In genomic region chr5:122131076-122132051, GRCm38 (mm10) we compare ENCODE assay signal across 8 mouse cellular contexts. TPM values are rescaled to one million over a fixed set of nuclear protein-coding genes. Genes with fewer than 3 reads are reported as not detected.
DNase-seq lines count a peak whose midpoint lies in the region; ATAC-seq lines count a peak whose summit lies in the region.

No protein-coding gene starts in this region.

- WGBS in intestine, embryonic 15.5 days: 9% methylated on average over 34 of the region's 34 CpGs
- WGBS in midbrain, embryonic 10.5 days: 10% methylated on average over 34 of the region's 34 CpGs

- intact Hi-C loops in gastrocnemius, postnatal 36 days (cut with DNase I): loop anchor here (5.0 kb wide), 2 partner anchors 246 to 261 kb away; partner anchors contain the start of gene Arpc3
- intact Hi-C loops in left cerebral cortex, postnatal 36 days (cut with DNase I): loop anchor here (2.0 to 5.0 kb wide), 3 partner anchors 36 to 211 kb away; no protein-coding TSS in a partner anchor

- H3K9ac ChIP-seq in intestine, embryonic 15.5 days: peak overlapping the region; percentile 31; the same call in 1 of the 2 replicates

- H3K27ac ChIP-seq in intestine, embryonic 15.5 days: no peak overlapping the region
- H3K27ac ChIP-seq in midbrain, embryonic 10.5 days (replicated peaks): no peak overlapping the region

- peak overlapping the region; percentile 38 for H3K4me3 ChIP-seq in intestine, embryonic 15.5 days (replicated peaks)
- peak overlapping the region; percentile 52 for H3K4me3 ChIP-seq in midbrain, embryonic 10.5 days

- H3K27me3 ChIP-seq in intestine, embryonic 15.5 days (replicated peaks): no peaks in the 10 kb centered on the region
- H3K27me3 ChIP-seq in midbrain, embryonic 10.5 days (ENCODE audit: low read depth, poor library complexity, severe bottlenecking): peaks cover 27% of the 10 kb centered on the region

- peak; percentile 71 for ATAC-seq in intestine, embryonic 15.5 days

- H3K9me3 ChIP-seq in intestine, embryonic 15.5 days: no peaks in the 10 kb centered on the region
- no peaks in the 10 kb centered on the region for H3K9me3 ChIP-seq in midbrain, embryonic 10.5 days (replicated peaks)

- peak; percentile 87 to 94 for DNase-seq in adrenal gland, adult 18-20 months (ENCODE audit: low spot score in 2 of 2)
- peak; percentile 75 for DNase-seq in embryo, embryonic 11.5 days (ENCODE audit: low read depth, low spot score)
- peak; percentile 82 to 85 for DNase-seq in gastrocnemius, postnatal 36 days
- DNase-seq in left cerebral cortex, postnatal 36 days (ENCODE audit: low spot score in 2 of 2): peak; percentile 82 to 86
- DNase-seq in midbrain, embryonic 10.5 days (ENCODE audit: low spot score): peak; percentile 83
- DNase-seq in right cerebral cortex, postnatal 36 days (ENCODE audit: low spot score in 2 of 2): peak; percentile 79 to 81
- DNase-seq in urinary bladder, postnatal 4 days (ENCODE audit: low spot score in 2 of 2): peak; percentile 77 to 89

- peak overlapping the region; percentile 83 for H3K4me2 ChIP-seq in intestine, embryonic 15.5 days (replicated peaks)

- H3K36me3 ChIP-seq in intestine, embryonic 15.5 days: no peaks in the 10 kb centered on the region
- no peaks in the 10 kb centered on the region for H3K36me3 ChIP-seq in midbrain, embryonic 10.5 days

- H3K4me1 ChIP-seq in intestine, embryonic 15.5 days (replicated peaks): peaks cover 15% of the 10 kb centered on the region
- peaks cover 20% of the 10 kb centered on the region for H3K4me1 ChIP-seq in midbrain, embryonic 10.5 days

RNA-seq across cellular contexts. Expression of gene Ccdc63, which starts 9.3 kb away (rescaled TPM):
- total RNA-seq in adrenal gland, adult 18-20 months (2021): under 1 TPM in 1 of 2 experiments, not detected in 1; 0.13 TPM
- total RNA-seq in gastrocnemius, postnatal 36 days (2021): not detected
- not detected in 2 replicates for polyA plus RNA-seq in intestine, embryonic 15.5 days (2015; fragmentation: Nextera tagmentation; extraction: Ambion mirVana)
- under 1 TPM; 0.30 to 0.72 TPM for total RNA-seq in left cerebral cortex, postnatal 36 days (2021)
- polyA plus RNA-seq in midbrain, embryonic 10.5 days (2016; fragmentation: Nextera tagmentation; extraction: Ambion mirVana): not detected in 2 replicates

RNA-seq across cellular contexts. Expression of gene Ppp1cc, which starts 26.7 kb away (rescaled TPM):
- 100 to 1,000 TPM; 142 to 147 TPM for total RNA-seq in adrenal gland, adult 18-20 months (2021)
- total RNA-seq in gastrocnemius, postnatal 36 days (2021): 100 to 1,000 TPM; 138 to 139 TPM
- polyA plus RNA-seq in intestine, embryonic 15.5 days (2015; fragmentation: Nextera tagmentation; extraction: Ambion mirVana): 240 and 244 TPM in 2 replicates
- 100 to 1,000 TPM; 154 to 200 TPM for total RNA-seq in left cerebral cortex, postnatal 36 days (2021)
- 320 and 339 TPM in 2 replicates for polyA plus RNA-seq in midbrain, embryonic 10.5 days (2016; fragmentation: Nextera tagmentation; extraction: Ambion mirVana)

RNA-seq across cellular contexts. Expression of gene Myl2, which starts 30.6 kb away (rescaled TPM):
- not detected for total RNA-seq in adrenal gland, adult 18-20 months (2021)
- total RNA-seq in gastrocnemius, postnatal 36 days (2021): 1,000 to 10,000 TPM in 1 of 2 experiments, 100 to 1,000 TPM in 1; 404 to 1,700 TPM
- polyA plus RNA-seq in intestine, embryonic 15.5 days (2015; fragmentation: Nextera tagmentation; extraction: Ambion mirVana): 0.45 and 0.62 TPM in 2 replicates
- total RNA-seq in left cerebral cortex, postnatal 36 days (2021): 1 to 10 TPM; 1.3 to 1.6 TPM
- 0.43 and 0.59 TPM in 2 replicates for polyA plus RNA-seq in midbrain, embryonic 10.5 days (2016; fragmentation: Nextera tagmentation; extraction: Ambion mirVana)

Comparison
In these comparisons a context has a peak if more than half of its experiments do, and no peak if none do; other contexts are left out.
1. RNA of gene Myl2, which starts 30.6 kb away (total RNA-seq): 404 to 1,700 TPM in gastrocnemius, postnatal 36 days; 1.3 to 1.6 TPM in left cerebral cortex, postnatal 36 days and not detected in adrenal gland, adult 18-20 months; every median in the first group is over 100 times any median in the second.
2. Peak in every context shown above with its lines, with median percentiles within 50 percentile points of each other: DNase-seq.